16 mouse cellular contexts compared by ENCODE assay signal in the genomic region with DNA sequence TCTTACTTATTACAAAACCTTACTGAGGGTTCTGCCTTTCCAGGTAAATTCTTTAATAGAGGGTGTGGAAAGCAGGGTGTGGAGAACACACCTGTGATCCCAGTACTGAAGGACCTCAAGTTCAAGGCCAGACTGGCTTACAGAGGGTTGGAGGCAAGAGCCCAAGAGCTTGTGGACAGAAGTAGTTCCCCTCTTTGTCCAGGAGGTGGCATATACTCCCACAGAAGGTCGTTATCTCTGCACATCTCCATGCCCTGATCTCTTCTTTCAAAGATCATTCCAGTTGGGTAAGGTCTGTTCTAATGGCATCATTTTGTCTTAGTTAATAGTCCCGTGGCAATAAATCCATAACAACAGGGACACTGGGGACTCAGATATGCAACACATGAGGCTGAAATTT. TPM values are rescaled to one million over a fixed set of nuclear protein-coding genes. Genes with fewer than 3 reads are reported as not detected.
DNase-seq lines count a peak whose midpoint lies in the region; ATAC-seq and TF ChIP-seq lines count a peak whose summit lies in the region.
"Had no signal": no experiment of that assay in that cellular context is flagged by ENCODE, and none has a peak within 500 bp of the region (broad histone marks: within the 10 kb centered on the region; RNA-seq: fewer than 3 reads in every experiment).

No protein-coding gene starts in this region.

- H3K4me3 ChIP-seq in layer of hippocampus, adult 2 months, result no peak overlapping the region
- H3K4me3 ChIP-seq: limb, embryonic 15.5 days; megakaryocyte, embryonic 14.5 days; neural tube, embryonic 13.5 days had no signal

- peak; percentile 57 for TF ChIP-seq CTCF in layer of hippocampus, adult 2 months (conservative IDR thresholded peaks at IDR 0.05)

- peak; percentile 21 for DNase-seq in CD4-positive, CD25-positive, alpha-beta regulatory T cell, adult 2 months (ENCODE audit: low read depth, low spot score)
- DNase-seq in layer of hippocampus, adult 2 months (ENCODE audit: low spot score in 2 of 2), result no peak
- no peak for DNase-seq in layer of hippocampus, postnatal 25 days (ENCODE audit: extremely low spot score in 1 of 2, low spot score in 1 of 2)
- DNase-seq in NIH3T3 (ENCODE audit: low read depth), result peak; percentile 20
- peak; percentile 2 for DNase-seq in naive thymus-derived CD4-positive, alpha-beta T cell, adult 2 months (ENCODE audit: low read depth)
- no peak for DNase-seq in cerebellum, postnatal 36 days
- no peak for DNase-seq in thymus, postnatal 36 days
- DNase-seq: right cerebral cortex, postnatal 25 days had no signal

- no peak for ATAC-seq in CD4-positive, CD25-positive, alpha-beta regulatory T cell, adult 4 months
- ATAC-seq: activated CD4-positive, CD25-positive, alpha-beta regulatory T cell, adult 4 months; forebrain, embryonic 14.5 days had no signal

- H3K27ac ChIP-seq in layer of hippocampus, adult 2 months, result no peak overlapping the region
- H3K27ac ChIP-seq: limb, embryonic 15.5 days; neural tube, embryonic 13.5 days had no signal

RNA-seq across cellular contexts. Expression of gene Ly6f, which starts 49.0 kb away (rescaled TPM):
- polyA plus RNA-seq in CD4-positive, CD25-positive, alpha-beta regulatory T cell, adult 4 months (2017; shearing (Covaris generic)), result not detected
- total RNA-seq in layer of hippocampus, adult 2 months (2021), result not detected
- not detected for total RNA-seq in layer of hippocampus, postnatal 25 days (2021)
- total RNA-seq: hematopoietic stem cell, adult 5-6 weeks; layer of hippocampus, postnatal 10 days had no signal
- polyA plus RNA-seq: activated CD4-positive, CD25-positive, alpha-beta regulatory T cell, adult 4 months; forebrain, embryonic 14.5 days; limb, embryonic 15.5 days; neural tube, embryonic 13.5 days had no signal

Comparison
In these comparisons a context has a peak if more than half of its experiments do, and no peak if none do; other contexts are left out.
1. DNase-seq: peak in CD4-positive, CD25-positive, alpha-beta regulatory T cell, adult 2 months (single experiment), NIH3T3 (single experiment) and naive thymus-derived CD4-positive, alpha-beta T cell, adult 2 months (single experiment); none in layer of hippocampus, adult 2 months (0 of 2), layer of hippocampus, postnatal 25 days (0 of 2), cerebellum, postnatal 36 days (0 of 2) and thymus, postnatal 36 days (0 of 2).